Mouse (Mus musculus) spleen, embryonic (tissue): ENCODE data around the gene Vbp1.
"Not testable (repeated sequence)": the region's sequence is repeated elsewhere in the genome, so short reads cannot be mapped to it uniquely, and the experiment has no call there.

Experiments
- CTCF ChIA-PET: fragments of 350-600 bp; sonication (Branson Sonifier 250); formaldehyde crosslinking; loops from one replicate; lab custom pipeline; 2022; lab: Charles Lee

Vbp1 gene

DNA sequence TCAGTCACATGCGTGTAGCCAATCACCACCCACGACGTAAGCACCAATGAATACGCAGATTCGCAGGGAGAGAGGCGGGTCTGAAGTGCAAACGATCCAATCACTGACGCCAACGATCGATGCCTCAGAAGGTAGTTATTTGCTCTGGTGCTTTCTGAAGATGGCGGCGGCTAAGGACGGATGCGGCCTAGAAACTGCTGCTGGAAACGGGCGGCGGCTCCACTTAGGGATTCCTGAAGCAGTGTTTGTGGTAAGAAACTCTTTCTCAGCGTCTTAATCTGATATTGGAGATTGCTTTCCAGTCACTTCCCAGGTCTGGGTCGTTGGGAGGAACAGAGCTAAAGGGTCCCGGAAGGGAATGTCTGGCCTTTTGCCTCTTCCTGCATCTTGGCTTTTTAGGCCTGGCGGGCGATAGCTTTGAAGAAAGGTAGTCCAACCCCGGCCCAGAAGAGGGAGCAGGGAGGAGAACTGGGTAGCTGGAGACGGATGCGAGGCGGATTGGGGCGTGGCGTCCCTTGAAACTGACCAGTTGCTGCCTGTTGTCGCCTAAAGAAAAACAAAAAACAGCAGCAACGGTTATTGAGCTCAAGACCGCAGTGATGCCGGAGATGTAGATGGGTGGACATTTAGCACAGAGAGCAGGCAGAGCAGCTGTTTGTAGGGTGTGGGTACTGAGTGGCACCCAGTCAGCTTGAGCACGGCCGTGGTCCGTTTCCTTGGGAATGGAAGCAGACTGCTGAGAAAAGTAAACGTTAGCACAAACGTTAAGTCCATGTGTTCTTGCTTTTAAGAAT, at the start of gene Vbp1:
Gene Vbp1, plus strand, starts transcription at position 121 of the 794 bp plus-strand sequence.
- CTCF ChIA-PET: no interaction called here

DNA sequence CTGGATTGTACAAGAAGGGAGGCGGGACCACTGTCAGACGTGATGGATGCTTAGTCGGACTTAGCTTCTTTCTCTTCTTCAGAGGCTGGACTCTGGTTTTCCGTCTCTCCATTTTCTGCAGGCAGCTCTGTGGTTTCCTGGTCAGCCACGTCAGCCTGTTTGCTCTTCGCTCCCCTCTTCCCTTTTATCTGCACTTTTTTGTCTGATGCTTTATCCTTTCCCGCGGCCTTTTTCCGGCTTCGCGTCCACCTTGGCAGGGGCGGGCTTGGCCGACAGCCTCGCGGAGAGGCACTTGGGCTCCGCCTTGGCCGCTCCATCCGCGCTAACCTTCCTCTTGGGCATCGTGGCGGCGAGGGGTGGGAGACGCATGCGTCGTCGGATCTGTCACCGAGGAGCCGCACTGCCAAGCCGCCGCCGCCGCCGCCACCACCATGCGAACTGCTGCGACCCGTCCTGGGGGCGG, 38.9 kb upstream of the Vbp1 start:
- CTCF ChIA-PET: not testable (repeated sequence)

DNA sequence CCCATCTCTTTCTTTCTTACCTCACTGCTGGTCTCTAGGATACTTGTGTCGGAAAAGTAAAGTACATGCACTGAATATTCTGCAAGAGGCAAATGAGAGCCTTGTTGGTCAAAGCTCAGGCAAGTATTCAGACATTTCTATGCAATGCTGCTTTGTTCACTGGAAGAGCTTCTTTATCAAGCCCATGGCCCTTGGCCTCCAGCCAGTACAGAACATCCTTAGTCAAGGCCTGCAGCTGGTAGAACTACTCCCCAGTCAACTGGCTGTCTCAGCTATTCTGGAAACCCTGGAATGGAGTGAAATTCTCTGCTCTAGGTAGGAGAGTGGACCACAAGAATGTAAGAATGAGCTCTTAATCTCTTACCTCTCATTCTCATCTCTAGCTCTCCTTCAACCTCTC, 24.2 kb upstream of the Vbp1 start:
- CTCF ChIA-PET: no interaction called here

DNA sequence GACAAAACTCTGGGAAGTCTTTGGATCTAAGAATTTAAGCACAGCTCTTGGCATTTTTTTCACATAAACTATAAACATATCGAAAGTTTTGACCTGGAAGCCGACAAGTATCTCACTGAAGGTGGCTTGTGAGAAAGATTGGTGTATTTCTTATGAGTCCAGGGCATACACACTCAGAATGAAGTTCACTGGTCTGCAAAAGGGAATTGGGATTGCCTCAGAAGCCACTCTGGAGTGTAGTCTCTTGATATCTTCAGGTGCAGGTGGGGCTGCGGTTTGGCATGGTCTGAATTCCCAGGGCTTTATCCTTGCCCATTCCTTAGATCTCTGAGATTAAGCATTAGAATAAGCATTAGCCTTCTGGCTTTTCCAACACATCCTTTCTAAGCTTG, 316 bp upstream of the Vbp1 start:
- CTCF ChIA-PET: no interaction called here

DNA sequence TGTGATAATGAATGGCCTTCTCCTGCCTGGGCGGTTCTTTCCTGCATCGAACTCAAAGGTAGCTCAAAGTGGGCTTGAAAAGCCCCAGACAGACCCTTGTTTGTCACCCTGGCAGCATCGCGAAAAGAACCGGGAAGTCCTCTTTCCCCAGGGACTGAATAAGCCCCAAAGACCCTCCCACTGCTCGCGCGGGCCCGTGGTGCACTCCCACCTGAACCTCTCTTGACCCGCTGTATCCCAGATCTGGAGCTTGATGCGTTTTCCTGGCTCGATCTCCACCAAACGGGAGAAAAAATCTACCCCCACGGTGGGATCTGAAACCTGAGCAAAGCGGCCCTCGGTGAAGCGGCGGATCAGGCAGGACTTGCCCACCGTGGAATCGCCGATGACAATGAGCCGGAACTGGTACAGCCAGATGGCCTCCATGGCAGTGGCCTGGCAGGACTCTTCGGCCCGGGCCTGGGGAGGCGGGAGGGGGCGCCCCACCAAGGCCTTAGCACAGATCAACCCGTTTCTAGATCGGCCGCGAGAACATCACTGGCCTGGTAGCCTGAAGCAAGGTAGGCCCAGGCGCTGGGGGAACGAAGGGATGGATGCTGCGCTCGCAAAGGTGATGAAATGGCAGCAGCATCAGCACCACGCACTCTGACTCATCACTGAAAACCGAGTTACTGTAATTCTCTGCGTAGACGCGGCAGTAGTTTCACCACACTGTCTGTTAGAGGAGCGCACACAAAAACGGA, 63.7 kb downstream of the Vbp1 start, which contains the start of gene Rab39b:
Gene Rab39b, minus strand, starts transcription at position 650 of the 743 bp plus-strand sequence.
- CTCF ChIA-PET: no interaction called here

DNA sequence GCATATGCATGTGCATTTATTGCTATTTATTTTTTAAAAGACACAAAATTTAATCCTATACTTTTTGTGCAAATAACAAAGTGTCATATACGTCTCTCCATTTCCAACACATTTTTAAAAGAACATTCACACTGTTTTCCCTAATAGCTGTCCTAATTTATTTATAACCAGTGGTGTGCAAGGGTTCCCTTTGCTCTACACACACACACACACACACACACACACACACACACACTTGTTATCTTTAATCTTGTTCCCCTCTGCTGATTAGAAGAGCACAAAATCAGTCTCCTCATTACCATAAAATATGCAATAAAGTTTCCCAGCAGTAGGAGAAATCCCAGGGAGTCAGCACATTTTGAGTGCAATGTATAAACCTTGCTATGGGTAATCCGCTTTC, 64.4 kb downstream of the Vbp1 start:
- CTCF ChIA-PET: no interaction called here
